Mouse (Mus musculus): Measurements from ENCODE around the gene Usp17lb. TPM values are rescaled to one million over a fixed set of nuclear protein-coding genes. Genes with fewer than 3 reads are reported as not detected.
"Not testable (repeated sequence)": the region's sequence is repeated elsewhere in the genome, so short reads cannot be mapped to it uniquely, and the experiment has no call there.

Usp17lb gene
- polyA plus RNA-seq, 1 experiment from 2014 or later, result not detected

DNA sequence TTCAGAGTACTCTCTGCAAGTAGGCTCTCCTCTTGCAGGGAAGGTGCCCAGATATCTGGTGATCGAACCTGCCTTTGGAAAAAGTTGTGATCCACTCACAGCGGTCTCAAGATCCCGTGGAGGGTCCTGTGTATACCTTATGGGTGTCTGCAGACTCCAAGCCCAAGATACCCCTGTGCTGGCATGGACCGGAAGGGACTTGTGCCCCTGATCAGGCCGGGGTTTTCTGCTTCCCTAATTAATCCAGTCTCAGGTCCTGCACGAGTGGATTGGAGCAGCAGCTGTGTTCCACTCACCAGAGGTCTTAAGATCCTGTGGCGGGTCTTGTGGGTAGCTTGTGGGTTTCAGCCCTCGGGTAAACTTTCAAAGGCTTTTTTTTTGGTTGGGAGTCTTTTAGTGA is 32.1 kb downstream of the Usp17lb start:
- not testable (repeated sequence) for DNase-seq (ENCODE audit: low spot score); H3K9ac ChIP-seq (replicated peaks; ENCODE audit: low read length); H3K4me1 ChIP-seq (ENCODE audit: control insufficient read depth, insufficient read depth, low read length); H3K9me3 ChIP-seq (replicated peaks; ENCODE audit: control insufficient read depth, low read length); H3K4me2 ChIP-seq (ENCODE audit: low read depth, low read length); H3K27me3 ChIP-seq (ENCODE audit: control insufficient read depth, insufficient read depth, low read length); H3K36me3 ChIP-seq (replicated peaks; ENCODE audit: control insufficient read depth, insufficient read depth, low read depth, low read length); ATAC-seq (replicated peaks; ENCODE audit: insufficient number of reproducible peaks, low FRiP score, low TSS enrichment, low read depth); H3K4me3 ChIP-seq (ENCODE audit: low read depth, low read length); H3K27ac ChIP-seq (replicated peaks; ENCODE audit: low read depth, low read length)
- 82% methylated on average over 8 of the region's 8 CpGs for WGBS

DNA sequence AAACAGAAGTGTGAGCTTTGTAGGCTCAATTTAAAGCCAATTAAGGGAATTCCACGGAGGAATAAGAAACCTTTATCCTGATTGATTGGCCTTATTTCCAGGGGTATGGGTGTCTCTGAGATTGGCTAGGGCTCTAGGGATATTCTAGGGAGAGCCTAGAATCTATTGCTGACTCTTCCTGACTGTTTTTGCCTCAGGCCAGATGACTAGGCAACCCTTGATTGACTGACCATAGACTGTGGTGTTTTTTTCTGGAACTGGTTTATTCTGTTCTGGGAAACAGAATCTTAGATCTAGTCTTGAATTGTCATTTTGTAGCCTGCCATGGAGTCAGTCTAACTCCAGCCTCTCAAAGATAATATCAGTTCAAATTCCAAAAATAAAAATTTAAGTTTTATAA is 51.6 kb downstream of the Usp17lb start:
- DNase-seq (ENCODE audit: low spot score) (no peak), ATAC-seq (replicated peaks; ENCODE audit: insufficient number of reproducible peaks, low FRiP score, low TSS enrichment, low read depth) (no peak)
- Histone ChIP-seq H3K4me2 (ENCODE audit: low read depth, low read length) (no peak overlapping the region), H3K4me3 (ENCODE audit: low read depth, low read length) (no peak overlapping the region), H3K9ac (replicated peaks; ENCODE audit: low read length) (no peak overlapping the region), H3K36me3 (replicated peaks; ENCODE audit: control insufficient read depth, insufficient read depth, low read depth, low read length) (no peaks in the 10 kb centered on the region), H3K27ac (replicated peaks; ENCODE audit: low read depth, low read length) (no peak overlapping the region), H3K9me3 (replicated peaks; ENCODE audit: control insufficient read depth, low read length) (no peaks in the 10 kb centered on the region), H3K27me3 (ENCODE audit: control insufficient read depth, insufficient read depth, low read length) (no peaks in the 10 kb centered on the region), H3K4me1 (ENCODE audit: control insufficient read depth, insufficient read depth, low read length) (no peaks in the 10 kb centered on the region)
- 52% methylated on average over 1 of the region's 1 CpGs for WGBS

Other genes with a start within 250 kb of the Usp17lb start
- gene Olfr655, start 240.8 kb downstream of the Usp17lb start, polyA plus RNA-seq (2014; fragmentation: Nextera tagmentation; extraction: Ambion mirVana), result not detected in 2 replicates
- not detected in 2 replicates for gene Olfr656, start 228.6 kb downstream of the Usp17lb start, polyA plus RNA-seq (2014; fragmentation: Nextera tagmentation; extraction: Ambion mirVana)
- not detected in 2 replicates for gene Olfr657, start 217.8 kb downstream of the Usp17lb start, polyA plus RNA-seq (2014; fragmentation: Nextera tagmentation; extraction: Ambion mirVana)
- gene Olfr658, start 195.3 kb downstream of the Usp17lb start, polyA plus RNA-seq (2014; fragmentation: Nextera tagmentation; extraction: Ambion mirVana), result not detected in 2 replicates
- gene Olfr659, start 175.8 kb downstream of the Usp17lb start, polyA plus RNA-seq (2014; fragmentation: Nextera tagmentation; extraction: Ambion mirVana), result not detected in 2 replicates
- gene Olfr661, start 156.1 kb downstream of the Usp17lb start, polyA plus RNA-seq (2014; fragmentation: Nextera tagmentation; extraction: Ambion mirVana), result not detected in 2 replicates
- not detected in 2 replicates for gene Usp17le, start 65.1 kb downstream of the Usp17lb start, polyA plus RNA-seq (2014; fragmentation: Nextera tagmentation; extraction: Ambion mirVana)
- gene Usp17la, start 14.4 kb upstream of the Usp17lb start, polyA plus RNA-seq (2014; fragmentation: Nextera tagmentation; extraction: Ambion mirVana), result not detected in 2 replicates
- not detected in 2 replicates for gene Olfr665, start 35.4 kb upstream of the Usp17lb start, polyA plus RNA-seq (2014; fragmentation: Nextera tagmentation; extraction: Ambion mirVana)
- not detected in 2 replicates for gene Olfr666, start 53.3 kb upstream of the Usp17lb start, polyA plus RNA-seq (2014; fragmentation: Nextera tagmentation; extraction: Ambion mirVana)
- gene Olfr667, start 78.9 kb upstream of the Usp17lb start, polyA plus RNA-seq (2014; fragmentation: Nextera tagmentation; extraction: Ambion mirVana), result not detected in 2 replicates
- not detected in 2 replicates for gene Olfr668, start 85.5 kb upstream of the Usp17lb start, polyA plus RNA-seq (2014; fragmentation: Nextera tagmentation; extraction: Ambion mirVana)
- not detected in 2 replicates for gene Olfr669, start 91.6 kb upstream of the Usp17lb start, polyA plus RNA-seq (2014; fragmentation: Nextera tagmentation; extraction: Ambion mirVana)
- not detected in 2 replicates for gene Olfr670, start 120.0 kb upstream of the Usp17lb start, polyA plus RNA-seq (2014; fragmentation: Nextera tagmentation; extraction: Ambion mirVana)
- not detected in 2 replicates for gene Olfr671, start 136.5 kb upstream of the Usp17lb start, polyA plus RNA-seq (2014; fragmentation: Nextera tagmentation; extraction: Ambion mirVana)
- not detected in 2 replicates for gene Olfr672, start 159.4 kb upstream of the Usp17lb start, polyA plus RNA-seq (2014; fragmentation: Nextera tagmentation; extraction: Ambion mirVana)
- gene Olfr675, start 185.9 kb upstream of the Usp17lb start, polyA plus RNA-seq (2014; fragmentation: Nextera tagmentation; extraction: Ambion mirVana), result not detected in 2 replicates
- not detected in 2 replicates for gene Olfr676, start 190.1 kb upstream of the Usp17lb start, polyA plus RNA-seq (2014; fragmentation: Nextera tagmentation; extraction: Ambion mirVana)
- gene Olfr677, start 208.8 kb upstream of the Usp17lb start, polyA plus RNA-seq (2014; fragmentation: Nextera tagmentation; extraction: Ambion mirVana), result not detected in 2 replicates
- gene Olfr678, start 221.9 kb upstream of the Usp17lb start, polyA plus RNA-seq (2014; fragmentation: Nextera tagmentation; extraction: Ambion mirVana), result not detected in 2 replicates
- gene Olfr679, start 238.6 kb upstream of the Usp17lb start, polyA plus RNA-seq (2014; fragmentation: Nextera tagmentation; extraction: Ambion mirVana), result not detected in 2 replicates

Measured in embryonic facial prominence, embryonic 11.5 days (tissue).